Mouse (Mus musculus) limb, embryonic 13.5 days (tissue): ENCODE data around the gene Elmo3. TPM values are rescaled to one million over a fixed set of nuclear protein-coding genes. Genes with fewer than 3 reads are reported as not detected.

Experiments used
- ATAC-seq: fragments of 200-750 bp; cut with Nextera tagmentation; 2 replicates; pipeline ENCODE4 v1.8.0; 2017; ENCODE audit warnings: low read depth, moderate number of reproducible peaks, moderate TSS enrichment; ENCODE audit not compliant: low FRiP score
- H3K27ac ChIP-seq: fragments of 300-500 bp; sonication (generic); 2 replicates; pipeline ENCODE4 v1.5.1; 2015; ENCODE audit warnings: inconsistent platforms, mild to moderate bottlenecking, moderate library complexity
- H3K27me3 ChIP-seq: fragments of 300-500 bp; sonication (generic); 2 replicates; pipeline ENCODE4 v1.6.1; 2015; ENCODE audit warnings: mild to moderate bottlenecking, inconsistent platforms
- H3K36me3 ChIP-seq: fragments of 300-500 bp; sonication (generic); 2 replicates; pipeline ENCODE4 v1.6.1; 2015; ENCODE audit warnings: inconsistent platforms, mild to moderate bottlenecking, moderate library complexity
- H3K4me1 ChIP-seq: fragments of 300-500 bp; sonication (generic); 2 replicates; pipeline ENCODE4 v1.6.1; 2015; ENCODE audit warnings: inconsistent platforms
- H3K4me2 ChIP-seq: fragments of 300-500 bp; sonication (generic); replicated peaks from 2 replicates; pipeline ENCODE4 v1.6.1; 2015; ENCODE audit warnings: inconsistent platforms, mild to moderate bottlenecking, moderate library complexity
- H3K4me3 ChIP-seq: fragments of 300-500 bp; sonication (generic); 2 replicates; pipeline ENCODE4 v1.5.1; 2015; ENCODE audit warnings: moderate library complexity, mild to moderate bottlenecking, inconsistent platforms
- H3K9ac ChIP-seq: fragments of 300-500 bp; sonication (generic); 2 replicates; pipeline ENCODE4 v1.6.1; 2015; ENCODE audit warnings: mild to moderate bottlenecking, inconsistent platforms
- H3K9me3 ChIP-seq: fragments of 300-500 bp; sonication (generic); 2 replicates; pipeline ENCODE4 v1.6.1; 2016; ENCODE audit warnings: inconsistent platforms
- WGBS: fragments of 180-500 bp; shearing (Covaris S2); methylation state at CpG from one replicate; pipeline ENCODE4 v1.1.7; 2015; 5-methylcytosine and 5-hydroxymethylcytosine counted together
- microRNA counts: library from miRNA; unstranded; fragments of <30 nt; microRNA quantifications from one replicate; lab custom pipeline; 2016
- microRNA-seq: library from miRNA; unstranded; fragments of <30 nt; microRNA quantifications from one replicate; pipeline ENCODE4, GENCODE M21; 2016
- polyA plus RNA-seq: library from polyadenylated mRNA; unstranded; fragments of >200 nt; fragmentation: Nextera tagmentation; extraction: Ambion mirVana; gene quantifications from 2 replicates; pipeline ENCODE4 v1.2.1, GENCODE M21; 2015

The Elmo3 gene
- polyA plus RNA-seq, 1 experiment from 2014 or later = 3.9 TPM

DNA sequence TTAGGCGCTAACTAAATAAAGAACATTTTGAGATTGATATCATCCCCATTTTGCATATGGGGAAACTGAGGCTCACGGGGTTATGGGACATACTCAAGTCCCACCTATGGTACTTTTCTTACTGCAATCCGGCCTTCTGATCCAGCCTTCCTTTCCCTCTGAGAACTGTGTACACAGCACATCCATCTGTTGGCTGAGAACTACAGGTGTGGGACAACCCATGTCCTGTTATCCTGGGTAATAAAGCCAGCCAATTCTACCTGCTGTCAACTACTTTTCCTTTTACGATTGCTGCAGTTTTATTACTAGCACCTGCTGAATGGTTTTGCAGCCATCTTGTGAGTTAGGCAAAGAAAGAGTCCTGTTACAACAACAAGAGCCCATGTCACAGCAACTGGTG lies 49.1 kb downstream of the Elmo3 start:
- Histone ChIP-seq H3K27me3 (peaks cover 3% of the 10 kb centered on the region; the same call in 1 of the 2 replicates), H3K4me2 (no peak overlapping the region), H3K27ac (no peak overlapping the region), H3K36me3 (peaks cover 37% of the 10 kb centered on the region), H3K9me3 (no peaks in the 10 kb centered on the region), H3K4me3 (no peak overlapping the region), H3K9ac (no peak overlapping the region), H3K4me1 (peaks cover 46% of the 10 kb centered on the region)
- 66% methylated on average over 4 of the region's 4 CpGs for WGBS
- no peak for ATAC-seq

DNA sequence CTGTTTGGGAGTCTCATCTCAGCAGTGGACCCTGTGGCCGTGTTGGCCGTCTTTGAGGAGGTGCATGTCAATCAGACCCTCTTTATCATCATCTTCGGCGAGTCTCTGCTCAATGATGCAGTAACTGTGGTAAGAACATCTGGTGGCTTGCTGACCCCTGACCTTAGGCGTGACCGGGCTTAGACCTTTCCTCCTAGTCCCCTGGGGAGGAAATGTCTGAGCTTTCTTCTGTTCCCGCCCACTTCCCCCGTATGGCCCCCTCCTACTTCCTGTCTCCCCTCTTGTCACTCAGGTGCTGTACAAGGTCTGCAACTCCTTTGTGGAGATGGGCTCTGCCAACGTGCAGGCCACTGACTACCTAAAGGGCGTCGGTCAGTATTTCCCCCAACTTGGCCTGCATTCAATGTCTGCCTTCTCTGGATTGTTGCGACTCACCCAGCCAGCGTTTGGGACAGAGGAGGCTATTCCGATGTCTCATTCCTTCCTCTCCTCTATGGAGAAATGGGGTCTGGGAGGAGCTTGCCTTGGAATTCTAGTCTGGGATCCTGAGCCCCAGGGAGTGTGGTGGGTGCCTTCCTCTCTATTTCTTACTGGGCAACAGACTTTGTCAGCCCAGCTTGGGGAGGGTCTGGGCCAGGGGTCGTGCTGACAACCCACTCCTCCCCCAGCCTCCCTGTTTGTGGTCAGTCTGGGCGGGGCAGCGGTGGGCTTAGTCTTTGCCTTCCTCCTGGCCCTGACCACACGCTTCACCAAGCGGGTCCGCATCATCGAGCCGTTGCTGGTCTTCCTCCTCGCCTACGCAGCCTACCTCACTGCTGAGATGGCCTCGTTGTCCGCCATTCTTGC lies 50.0 kb downstream of the Elmo3 start:
- no peak overlapping the region for H3K27ac ChIP-seq
- peaks cover 37% of the 10 kb centered on the region for H3K36me3 ChIP-seq
- WGBS = 59% methylated on average over 26 of the region's 26 CpGs
- no peak overlapping the region for H3K4me3 ChIP-seq
- ATAC-seq = no peak
- no peak overlapping the region for H3K4me2 ChIP-seq
- no peak overlapping the region for H3K9ac ChIP-seq
- no peaks in the 10 kb centered on the region for H3K9me3 ChIP-seq
- H3K27me3 ChIP-seq = no peaks in the 10 kb centered on the region
- peaks cover 37% of the 10 kb centered on the region for H3K4me1 ChIP-seq

DNA sequence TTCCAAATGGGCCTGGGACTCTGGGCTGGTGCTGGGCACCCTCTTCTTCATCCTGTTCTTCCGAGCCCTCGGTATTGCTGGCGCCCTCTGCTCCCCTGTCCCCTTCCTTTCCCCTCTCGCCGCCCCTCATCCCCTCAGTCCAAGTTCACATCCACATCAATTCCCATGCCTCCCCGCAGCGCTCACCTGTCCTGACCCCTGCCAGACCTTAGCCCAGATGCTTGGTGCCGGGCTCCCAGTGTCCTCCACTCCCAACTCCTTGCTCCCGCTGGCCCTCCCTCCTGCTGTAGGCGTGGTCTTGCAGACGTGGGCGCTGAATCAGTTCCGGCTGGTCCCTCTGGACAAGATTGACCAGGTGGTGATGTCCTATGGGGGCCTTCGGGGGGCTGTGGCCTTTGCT lies 51.3 kb downstream of the Elmo3 start:
- WGBS = 88% methylated on average over 14 of the region's 14 CpGs
- Histone ChIP-seq H3K4me2 (no peak overlapping the region), H3K36me3 (peaks cover 37% of the 10 kb centered on the region), H3K4me3 (no peak overlapping the region), H3K27me3 (no peaks in the 10 kb centered on the region), H3K4me1 (peaks cover 31% of the 10 kb centered on the region), H3K27ac (no peak overlapping the region), H3K9ac (no peak overlapping the region), H3K9me3 (no peaks in the 10 kb centered on the region)
- ATAC-seq = no peak

DNA sequence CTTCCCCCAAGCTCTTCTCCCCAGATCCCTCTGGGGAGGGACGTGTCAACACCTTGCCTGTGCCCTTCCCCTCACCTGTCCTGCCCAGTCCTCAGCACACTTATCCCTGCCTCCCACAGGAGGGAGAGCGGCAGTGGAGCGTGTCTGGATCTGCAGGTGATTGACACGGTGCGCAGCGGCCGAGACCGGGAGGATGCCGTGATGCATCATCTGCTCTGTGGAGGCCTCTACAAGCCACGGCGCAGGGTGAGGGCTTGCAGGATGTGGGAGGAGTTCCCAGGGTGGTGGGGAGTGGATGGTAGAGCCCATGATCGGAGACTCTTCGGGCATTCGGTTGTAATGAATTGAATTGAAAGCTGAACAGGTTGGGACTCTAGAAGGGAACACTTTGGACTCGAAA lies 53.8 kb downstream of the Elmo3 start:
- ATAC-seq = no peak
- peaks cover 25% of the 10 kb centered on the region for H3K4me1 ChIP-seq
- no peaks in the 10 kb centered on the region for H3K27me3 ChIP-seq
- no peaks in the 10 kb centered on the region for H3K9me3 ChIP-seq
- no peak overlapping the region for H3K9ac ChIP-seq
- no peak overlapping the region for H3K4me2 ChIP-seq
- H3K36me3 ChIP-seq = peaks cover 48% of the 10 kb centered on the region
- no peak overlapping the region for H3K27ac ChIP-seq
- H3K4me3 ChIP-seq = no peak overlapping the region
- 81% methylated on average over 15 of the region's 15 CpGs for WGBS

DNA sequence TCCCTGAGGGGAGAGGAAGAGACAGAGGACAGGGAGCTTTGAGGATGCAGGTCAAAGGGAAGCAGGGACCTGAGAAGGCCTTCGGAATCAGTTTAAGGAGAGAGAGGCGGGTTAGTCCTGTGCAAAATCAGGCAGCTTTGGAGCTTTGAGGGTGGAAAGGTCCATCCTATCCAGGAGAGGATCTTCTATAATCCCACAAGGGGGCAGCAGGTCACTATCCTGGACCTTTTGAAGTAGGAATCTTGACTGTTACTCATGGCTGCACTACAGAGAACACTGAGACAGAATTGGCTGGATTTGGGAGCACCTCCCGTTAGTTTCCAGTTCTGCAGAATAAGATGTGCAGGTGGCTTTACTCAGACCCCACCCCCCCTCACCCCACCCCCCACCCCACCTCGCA lies 54.2 kb downstream of the Elmo3 start:
- Histone ChIP-seq H3K27me3 (no peaks in the 10 kb centered on the region), H3K4me2 (no peak overlapping the region), H3K27ac (no peak overlapping the region), H3K36me3 (peaks cover 52% of the 10 kb centered on the region), H3K9ac (no peak overlapping the region), H3K4me3 (no peak overlapping the region), H3K9me3 (no peaks in the 10 kb centered on the region), H3K4me1 (peaks cover 22% of the 10 kb centered on the region)
- no peak for ATAC-seq
- 49% methylated on average over 4 of the region's 4 CpGs for WGBS

MicroRNA genes within 50 kb of the gene (microRNA counts, 519-probe panel; counts per million panel counts)
- microRNA mmu-miR-328 (lab: Ali Mortazavi, UCI) = 2,500 counts per million, percentile 35 among the panel's probes with 10 or more counts

Small RNA genes lying within 50 kb of the gene (microRNA-seq; reads per million reads assigned to microRNA genes)
- gene Gm27320 = not detected
- gene Mir328 = 155 reads per million, percentile 58 among the genes with 10 or more reads in this experiment

Other genes starting within 250 kb of the Elmo3 start
- not detected in 2 replicates for gene Ces3b, start 221.8 kb upstream of the Elmo3 start, polyA plus RNA-seq
- gene Ces4a, start 173.8 kb upstream of the Elmo3 start, polyA plus RNA-seq = not detected in 2 replicates
- 97.1 and 101 TPM in 2 replicates for gene Cbfb, start 134.9 kb upstream of the Elmo3 start, polyA plus RNA-seq
- 27.3 and 27.6 TPM in 2 replicates for gene D230025D16Rik, start 80.5 kb upstream of the Elmo3 start, polyA plus RNA-seq
- gene B3gnt9, start 50.4 kb upstream of the Elmo3 start, polyA plus RNA-seq = 24.7 and 25.4 TPM in 2 replicates
- gene Tradd, start 41.0 kb upstream of the Elmo3 start, polyA plus RNA-seq = 20.1 and 23.2 TPM in 2 replicates
- 2.6 and 2.8 TPM in 2 replicates for gene Fbxl8, start 41.0 kb upstream of the Elmo3 start, polyA plus RNA-seq
- gene Hsf4, start 35.8 kb upstream of the Elmo3 start, polyA plus RNA-seq = 0.11 and 0.19 TPM in 2 replicates
- gene Nol3, start 29.5 kb upstream of the Elmo3 start, polyA plus RNA-seq = 2.7 and 3.1 TPM in 2 replicates
- 16.3 TPM in 2 replicates for gene 4931428F04Rik, start 15.7 kb upstream of the Elmo3 start, polyA plus RNA-seq
- 8.3 and 9.1 TPM in 2 replicates for gene Exoc3l, start 9.5 kb upstream of the Elmo3 start, polyA plus RNA-seq
- gene E2f4, start 7.9 kb upstream of the Elmo3 start, polyA plus RNA-seq = 73.6 and 75.4 TPM in 2 replicates
- gene Lrrc29, start 20.7 kb downstream of the Elmo3 start, polyA plus RNA-seq = 1.8 and 2.7 TPM in 2 replicates
- 119 and 122 TPM in 2 replicates for gene Tmem208, start 20.8 kb downstream of the Elmo3 start, polyA plus RNA-seq
- gene Fhod1, start 42.4 kb downstream of the Elmo3 start, polyA plus RNA-seq = 2.1 and 2.3 TPM in 2 replicates
- 6.0 and 6.4 TPM in 2 replicates for gene Slc9a5, start 43.2 kb downstream of the Elmo3 start, polyA plus RNA-seq
- 0.73 and 1.2 TPM in 2 replicates for gene Plekhg4, start 67.7 kb downstream of the Elmo3 start, polyA plus RNA-seq
- gene Kctd19, start 107.9 kb downstream of the Elmo3 start, polyA plus RNA-seq = not detected in 2 replicates
- 0.36 and 0.55 TPM in 2 replicates for gene Lrrc36, start 108.0 kb downstream of the Elmo3 start, polyA plus RNA-seq
- 65.4 and 71.1 TPM in 2 replicates for gene Tppp3, start 165.9 kb downstream of the Elmo3 start, polyA plus RNA-seq
- gene Zdhhc1, start 191.3 kb downstream of the Elmo3 start, polyA plus RNA-seq = 42.5 and 45.3 TPM in 2 replicates
- 5.9 and 7.6 TPM in 2 replicates for gene Hsd11b2, start 213.2 kb downstream of the Elmo3 start, polyA plus RNA-seq